ENCODE assay signal across 8 mouse cellular contexts in the genomic region with DNA sequence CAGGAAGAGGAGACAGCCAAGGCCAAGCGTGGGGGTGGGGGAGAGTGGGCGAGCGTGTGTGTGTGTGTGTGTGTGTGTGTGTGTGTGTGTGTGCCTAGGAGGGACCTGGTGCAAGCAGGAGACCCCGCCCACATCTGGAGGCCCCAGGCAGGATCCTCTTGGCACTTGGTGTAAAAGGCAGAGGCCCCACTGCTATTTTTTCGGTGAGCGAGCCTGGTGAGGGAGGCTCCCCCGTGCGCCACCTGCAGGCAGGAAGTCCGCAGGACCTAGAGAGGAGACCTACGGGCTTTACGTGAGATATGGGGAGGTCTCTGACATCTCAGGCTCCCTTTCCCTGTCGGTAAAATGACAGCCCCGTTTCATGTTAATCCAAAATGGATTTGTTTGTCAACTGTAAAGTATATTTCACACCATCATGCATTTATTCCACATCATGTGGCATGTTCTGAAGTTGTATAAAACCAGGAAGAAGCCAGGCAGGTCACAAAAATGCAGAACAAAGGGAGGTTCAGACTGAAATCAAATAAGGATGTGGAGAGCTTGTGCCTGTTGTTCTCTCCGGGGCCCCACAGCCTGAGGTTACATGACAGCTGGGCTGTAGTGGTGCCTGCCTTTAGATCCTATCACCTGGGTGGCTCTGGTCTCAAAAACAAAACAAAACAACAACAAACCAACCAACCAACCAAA.
DNase-seq lines count a peak whose midpoint lies in the region; ATAC-seq lines count a peak whose summit lies in the region.

No protein-coding gene starts in this region.

- H3K27ac ChIP-seq in hindbrain, embryonic 12.5 days: peak overlapping the region; percentile 12

- H3K4me1 ChIP-seq in hindbrain, embryonic 12.5 days: peaks cover 7% of the 10 kb centered on the region; the same call in 1 of the 2 replicates

- ATAC-seq in frontal cortex, adult (ENCODE audit: low TSS enrichment): peak; percentile 45; the same call in 1 of the 2 replicates
- ATAC-seq in hindbrain, embryonic 12.5 days (ENCODE audit: low FRiP score): peak; percentile 61
- peak; percentile 88 for ATAC-seq in megakaryocyte progenitor cell, adult 5-6 weeks (replicated peaks; ENCODE audit: poor library complexity)

- peak; percentile 82 for DNase-seq in T-cell, adult 2 months (ENCODE audit: low spot score)
- peak; percentile 18 for DNase-seq in cerebellum, adult 9-11 months
- DNase-seq in left cerebral cortex, postnatal 10 days (ENCODE audit: extremely low spot score in 1 of 2, low spot score in 2 of 2): peak; percentile 37 to 73
- peak; percentile 53 for DNase-seq in right cerebral cortex, postnatal 14 days
- peak; percentile 64 to 71 for DNase-seq in urinary bladder, postnatal 4 days (ENCODE audit: low spot score in 2 of 2)

- H3K9ac ChIP-seq in hindbrain, embryonic 12.5 days: no peak overlapping the region

- H3K4me2 ChIP-seq in hindbrain, embryonic 12.5 days (replicated peaks): 0 out of 2 replicates have a peak overlapping the region, but pooled peaks have one; percentile 38

- H3K36me3 ChIP-seq in hindbrain, embryonic 12.5 days: no peaks in the 10 kb centered on the region

- 22% methylated on average over 12 of the region's 14 CpGs for WGBS in hindbrain, embryonic 12.5 days

- H3K9me3 ChIP-seq in hindbrain, embryonic 12.5 days (replicated peaks): no peaks in the 10 kb centered on the region

- H3K4me3 ChIP-seq in hindbrain, embryonic 12.5 days: no peak overlapping the region

- no peaks in the 10 kb centered on the region for H3K27me3 ChIP-seq in hindbrain, embryonic 12.5 days

- intact Hi-C loops in left cerebral cortex, postnatal 10 days (cut with DNase I): loop anchor here (5.0 kb wide), 1 partner anchor 1742 kb away; no protein-coding TSS in a partner anchor

Comparison
In these comparisons a context has a peak if more than half of its experiments do, and no peak if none do; other contexts are left out.
1. DNase-seq: peak in every context shown above with its lines; median percentile 82 in T-cell, adult 2 months; 68 in urinary bladder, postnatal 4 days; 55 in left cerebral cortex, postnatal 10 days; 53 in right cerebral cortex, postnatal 14 days; 18 in cerebellum, adult 9-11 months.